Mouse (Mus musculus) cortical plate, adult 2 months (tissue): Measurements from ENCODE around the gene Zfp638. TPM values are rescaled to one million over a fixed set of nuclear protein-coding genes. Genes with fewer than 3 reads are reported as not detected.
"Not testable (repeated sequence)": the region's sequence is repeated elsewhere in the genome, so short reads cannot be mapped to it uniquely, and the experiment has no call there.

Experiments used
- H3K27ac ChIP-seq: fragments of 200-500 bp; 2 replicates; pipeline ENCODE4 v1.5.1; 2012; ENCODE audit warnings: low read length, control low read depth, inconsistent platforms; ENCODE audit not compliant: insufficient read depth
- H3K4me1 ChIP-seq: fragments of 200-500 bp; 2 replicates; pipeline ENCODE4 v1.6.1; 2011; ENCODE audit warnings: low read length; ENCODE audit not compliant: control insufficient read depth, insufficient read depth
- H3K4me3 ChIP-seq: fragments of 200-500 bp; 2 replicates; pipeline ENCODE4 v1.5.1; 2011; ENCODE audit warnings: mild to moderate bottlenecking, low read length, control low read depth; ENCODE audit not compliant: insufficient read depth
- CTCF ChIP-seq: fragments of 200-500 bp; IDR thresholded peaks from 2 replicates; pipeline ENCODE4 v1.5.1; 2011; ENCODE audit warnings: mild to moderate bottlenecking, control low read depth, low read length; ENCODE audit not compliant: insufficient read depth; ENCODE audit errors: extremely low read depth
- POLR2A ChIP-seq: fragments of 200-500 bp; IDR thresholded peaks from 2 replicates; pipeline ENCODE4 v1.6.1; 2011; ENCODE audit warnings: mild to moderate bottlenecking, low read length, control low read depth; ENCODE audit not compliant: insufficient read depth; ENCODE audit errors: extremely low read depth
- polyA plus RNA-seq: library from polyadenylated mRNA; depleted of rRNA; stranded (reverse); fragments of >200 nt; gene quantifications from 2 replicates; pipeline ENCODE4 v1.2.3, GENCODE M21; 2012; rRNA removed

Gene Zfp638
- polyA plus RNA-seq, 1 experiment = 58.4 TPM

DNA sequence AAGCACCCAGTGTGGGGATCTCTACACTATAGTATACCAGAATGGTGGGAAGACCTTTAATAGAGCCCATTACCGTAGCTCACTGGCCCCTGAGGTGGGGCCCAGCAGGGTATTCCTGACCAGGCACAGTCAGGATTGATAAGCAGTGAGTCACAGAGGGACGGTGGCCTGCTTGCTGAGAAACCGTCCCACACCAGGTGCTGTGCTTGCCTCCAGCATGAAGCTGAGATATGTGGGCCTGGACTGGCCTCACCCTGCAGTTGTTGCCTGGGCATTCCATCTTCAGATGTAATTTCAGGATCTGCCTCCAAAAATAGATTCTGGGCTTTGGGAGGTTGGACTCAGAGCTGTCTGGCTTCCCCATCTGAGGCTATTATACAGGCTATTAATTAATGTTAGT lies 155.1 kb downstream of the Zfp638 start:
- Histone ChIP-seq H3K4me1 (no peaks in the 10 kb centered on the region), H3K27ac (no peak overlapping the region), H3K4me3 (no peak overlapping the region)
- no peak for TF ChIP-seq POLR2A
- TF ChIP-seq CTCF = no peak

DNA sequence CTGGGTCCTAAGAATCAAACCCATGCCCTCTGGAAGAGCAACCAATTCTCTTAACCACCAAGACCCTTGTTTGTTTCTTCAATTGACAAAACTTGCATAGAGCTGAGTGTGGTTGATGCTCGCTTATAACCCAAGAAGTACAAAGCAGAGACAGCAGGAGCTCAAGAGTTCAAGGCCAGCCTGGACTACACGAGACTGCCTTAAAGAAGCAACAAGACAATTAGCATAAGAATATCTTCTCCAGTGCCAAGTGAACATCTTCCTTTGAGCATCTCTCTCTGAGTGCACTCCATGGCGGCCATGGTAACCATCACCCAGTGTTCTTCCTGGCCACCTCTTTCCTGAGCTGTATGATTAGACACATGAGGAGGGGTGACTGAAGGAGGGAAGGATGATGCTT lies 158.7 kb downstream of the Zfp638 start:
- H3K4me1 ChIP-seq = no peaks in the 10 kb centered on the region
- TF ChIP-seq POLR2A (no peak), CTCF (no peak)
- H3K4me3 ChIP-seq = no peak overlapping the region
- no peak overlapping the region for H3K27ac ChIP-seq

DNA sequence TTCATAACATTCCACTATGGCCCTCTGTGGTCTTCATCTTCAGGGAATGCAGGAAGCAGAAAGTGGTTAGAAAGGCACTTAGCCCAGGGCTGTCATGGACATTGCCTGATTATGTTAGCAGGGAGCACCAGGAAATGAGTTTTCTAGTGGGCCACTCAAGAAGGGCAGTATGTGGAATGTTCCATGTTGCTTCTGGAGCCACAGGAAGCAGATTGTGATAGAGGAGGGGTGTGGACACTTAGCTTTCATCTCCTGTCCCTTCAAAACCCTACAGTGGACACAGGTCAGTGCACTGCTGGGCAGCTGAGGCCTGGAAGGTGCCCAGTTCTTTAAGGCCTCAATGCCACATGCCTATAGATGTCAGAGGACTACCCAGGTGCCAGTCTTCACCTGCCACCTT lies 161.9 kb downstream of the Zfp638 start:
- H3K4me3 ChIP-seq = no peak overlapping the region
- TF ChIP-seq POLR2A = no peak
- TF ChIP-seq CTCF = no peak
- H3K4me1 ChIP-seq = no peaks in the 10 kb centered on the region
- no peak overlapping the region for H3K27ac ChIP-seq

DNA sequence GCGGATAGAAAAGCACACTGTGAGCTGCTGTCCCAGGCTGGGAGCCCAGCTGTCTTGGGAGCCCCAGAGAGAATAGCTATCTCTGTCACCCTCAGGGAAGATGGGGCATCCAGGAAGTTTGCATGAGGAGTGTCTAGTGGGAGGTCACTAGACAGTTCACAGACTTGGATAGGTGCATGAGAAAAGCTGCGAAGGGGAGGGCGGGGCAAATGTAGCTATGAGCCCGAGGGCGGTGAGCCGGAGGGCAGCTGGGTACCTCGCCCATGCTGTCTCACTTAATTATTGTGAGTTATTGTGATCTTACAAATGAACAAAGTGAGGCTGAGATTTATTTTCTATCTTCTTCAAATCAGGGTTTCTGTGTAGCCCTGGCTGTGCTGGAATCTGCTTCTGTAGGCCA lies 162.9 kb downstream of the Zfp638 start:
- H3K4me3 ChIP-seq = no peak overlapping the region
- TF ChIP-seq CTCF = no peak
- no peak for TF ChIP-seq POLR2A
- no peaks in the 10 kb centered on the region for H3K4me1 ChIP-seq
- no peak overlapping the region for H3K27ac ChIP-seq

DNA sequence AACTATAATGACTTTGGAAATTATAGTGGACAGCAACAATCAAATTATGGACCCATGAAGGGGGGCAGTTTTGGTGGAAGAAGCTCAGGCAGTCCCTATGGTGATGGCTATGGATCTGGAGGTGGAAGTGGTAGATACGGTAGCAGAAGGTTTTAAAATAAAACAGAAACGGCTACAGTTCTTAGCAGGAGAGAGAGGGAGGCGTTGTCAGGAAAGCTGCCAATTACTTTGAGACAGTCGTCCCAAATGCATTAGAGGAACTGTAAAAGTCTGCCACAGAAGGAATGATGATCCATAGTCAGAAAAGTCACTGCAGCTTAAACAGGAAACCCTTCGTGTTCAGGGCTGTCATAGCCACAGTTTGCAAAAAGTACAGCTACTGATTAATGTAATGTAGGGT lies 165.6 kb downstream of the Zfp638 start:
- H3K27ac ChIP-seq, H3K4me3 ChIP-seq, H3K4me1 ChIP-seq: not testable (repeated sequence)

Other genes starting within 250 kb of the Zfp638 start
- gene Clec4f, start 210.9 kb upstream of the Zfp638 start, polyA plus RNA-seq = not detected in 2 replicates
- gene Cd207, start 189.3 kb upstream of the Zfp638 start, polyA plus RNA-seq = not detected in 2 replicates
- gene Vax2, start 155.8 kb upstream of the Zfp638 start, polyA plus RNA-seq = not detected in 2 replicates
- gene Atp6v1b1, start 124.1 kb upstream of the Zfp638 start, polyA plus RNA-seq = not detected in 2 replicates
- not detected in 2 replicates for gene Ankrd53, start 104.5 kb upstream of the Zfp638 start, polyA plus RNA-seq
- gene Tex261, start 91.3 kb upstream of the Zfp638 start, polyA plus RNA-seq = 39.8 and 41.4 TPM in 2 replicates
- 38.7 and 40.5 TPM in 2 replicates for gene Nagk, start 72.1 kb upstream of the Zfp638 start, polyA plus RNA-seq
- 41.4 and 44.5 TPM in 2 replicates for gene Paip2b, start 35.4 kb upstream of the Zfp638 start, polyA plus RNA-seq
- 3.7 TPM in 2 replicates for gene Dysf, start 141.5 kb downstream of the Zfp638 start, polyA plus RNA-seq